Mouse (Mus musculus): Measurements from ENCODE around the gene Phyhipl. TPM values are rescaled to one million over a fixed set of nuclear protein-coding genes. Genes with fewer than 3 reads are reported as not detected.
A peak's percentile ranks its signal among the peaks of the same experiment; 100 is the strongest.

Gene Phyhipl
- total and polyA plus RNA-seq, 2 experiments: not detected

GRCm38 (mm10) chr10:70581556-70582211 lies 74.1 kb downstream of the Phyhipl start:
- Histone ChIP-seq H3K79me2 (ENCODE audit: control insufficient read depth, insufficient read depth, low read length) (no peaks in the 10 kb centered on the region), H3K27me3 (ENCODE audit: control insufficient read depth, insufficient read depth, low read length) (no peaks in the 10 kb centered on the region), H3K4me1 (ENCODE audit: control insufficient read depth, insufficient read depth, low read length) (no peaks in the 10 kb centered on the region), H3K27ac (replicated peaks; ENCODE audit: insufficient read depth, low read depth, low read length) (no peak overlapping the region), H3K4me3 (ENCODE audit: insufficient read depth, low read depth, low read length) (no peak overlapping the region), H3K36me3 (ENCODE audit: control insufficient read depth, insufficient read depth, low read length) (no peaks in the 10 kb centered on the region), H3K9ac (ENCODE audit: low read depth, low read length) (no peak overlapping the region)
- no peak for DNase-seq (ENCODE audit: extremely low read depth, low read depth, low spot score)
- WGBS: 53% methylated on average over 7 of the region's 7 CpGs
- TF ChIP-seq CTCF (IDR thresholded peaks at IDR 0.05; ENCODE audit: low read depth, low read length) (no peak), POLR2A (IDR thresholded peaks at IDR 0.05; ENCODE audit: extremely low read depth, insufficient read depth, low read length) (no peak)

GRCm38 (mm10) chr10:70563636-70564035 lies 92.1 kb downstream of the Phyhipl start:
- no peaks in the 10 kb centered on the region for H3K36me3 ChIP-seq (ENCODE audit: control insufficient read depth, insufficient read depth, low read length)
- H3K27me3 ChIP-seq (ENCODE audit: control insufficient read depth, insufficient read depth, low read length): no peaks in the 10 kb centered on the region
- H3K4me3 ChIP-seq (ENCODE audit: insufficient read depth, low read depth, low read length): no peak overlapping the region
- no peak overlapping the region for H3K9ac ChIP-seq (ENCODE audit: low read depth, low read length)
- no peaks in the 10 kb centered on the region for H3K79me2 ChIP-seq (ENCODE audit: control insufficient read depth, insufficient read depth, low read length)
- TF ChIP-seq CTCF (IDR thresholded peaks at IDR 0.05; ENCODE audit: low read depth, low read length) (peak; percentile 82), POLR2A (IDR thresholded peaks at IDR 0.05; ENCODE audit: extremely low read depth, insufficient read depth, low read length) (no peak)
- no peak overlapping the region for H3K27ac ChIP-seq (replicated peaks; ENCODE audit: insufficient read depth, low read depth, low read length)
- WGBS: 23% methylated on average over 3 of the region's 3 CpGs
- no peaks in the 10 kb centered on the region for H3K4me1 ChIP-seq (ENCODE audit: control insufficient read depth, insufficient read depth, low read length)
- DNase-seq (ENCODE audit: extremely low read depth, low read depth, low spot score): peak; percentile 25

- Histone ChIP-seq H3K27me3 (ENCODE audit: control insufficient read depth, insufficient read depth, low read length) (no peaks in the 10 kb centered on the region), H3K4me3 (ENCODE audit: insufficient read depth, low read depth, low read length) (no peak overlapping the region), H3K4me1 (ENCODE audit: control insufficient read depth, insufficient read depth, low read length) (no peaks in the 10 kb centered on the region), H3K36me3 (ENCODE audit: control insufficient read depth, insufficient read depth, low read length) (no peaks in the 10 kb centered on the region), H3K9ac (ENCODE audit: low read depth, low read length) (no peak overlapping the region), H3K79me2 (ENCODE audit: control insufficient read depth, insufficient read depth, low read length) (no peaks in the 10 kb centered on the region), H3K27ac (replicated peaks; ENCODE audit: insufficient read depth, low read depth, low read length) (no peak overlapping the region)
- TF ChIP-seq CTCF (IDR thresholded peaks at IDR 0.05; ENCODE audit: low read depth, low read length) (no peak), POLR2A (IDR thresholded peaks at IDR 0.05; ENCODE audit: extremely low read depth, insufficient read depth, low read length) (no peak)
- WGBS: 86% methylated on average over 3 of the region's 3 CpGs
- no peak for DNase-seq (ENCODE audit: extremely low read depth, low read depth, low spot score)
Observed at GRCm38 (mm10) chr10:70552531-70552930, 103.2 kb downstream of the Phyhipl start.

- Histone ChIP-seq H3K27ac (replicated peaks; ENCODE audit: insufficient read depth, low read depth, low read length) (no peak overlapping the region), H3K27me3 (ENCODE audit: control insufficient read depth, insufficient read depth, low read length) (no peaks in the 10 kb centered on the region), H3K9ac (ENCODE audit: low read depth, low read length) (no peak overlapping the region), H3K4me1 (ENCODE audit: control insufficient read depth, insufficient read depth, low read length) (no peaks in the 10 kb centered on the region), H3K79me2 (ENCODE audit: control insufficient read depth, insufficient read depth, low read length) (no peaks in the 10 kb centered on the region), H3K4me3 (ENCODE audit: insufficient read depth, low read depth, low read length) (no peak overlapping the region), H3K36me3 (ENCODE audit: control insufficient read depth, insufficient read depth, low read length) (no peaks in the 10 kb centered on the region)
- 80% methylated on average over 6 of the region's 6 CpGs for WGBS
- TF ChIP-seq POLR2A (IDR thresholded peaks at IDR 0.05; ENCODE audit: extremely low read depth, insufficient read depth, low read length): no peak
- TF ChIP-seq CTCF (IDR thresholded peaks at IDR 0.05; ENCODE audit: low read depth, low read length): no peak
- no peak for DNase-seq (ENCODE audit: extremely low read depth, low read depth, low spot score)
Observed at GRCm38 (mm10) chr10:70542857-70543256, 112.9 kb downstream of the Phyhipl start.

GRCm38 (mm10) chr10:70540456-70541195 lies 115.1 kb downstream of the Phyhipl start:
- Histone ChIP-seq H3K36me3 (ENCODE audit: control insufficient read depth, insufficient read depth, low read length) (no peaks in the 10 kb centered on the region), H3K4me3 (ENCODE audit: insufficient read depth, low read depth, low read length) (no peak overlapping the region)
- no peak for DNase-seq (ENCODE audit: extremely low read depth, low read depth, low spot score)

GRCm38 (mm10) chr10:70539251-70539650 lies 116.5 kb downstream of the Phyhipl start:
- H3K4me3 ChIP-seq (ENCODE audit: insufficient read depth, low read depth, low read length): no peak overlapping the region
- TF ChIP-seq POLR2A (IDR thresholded peaks at IDR 0.05; ENCODE audit: extremely low read depth, insufficient read depth, low read length) (no peak), CTCF (IDR thresholded peaks at IDR 0.05; ENCODE audit: low read depth, low read length) (no peak)
- no peaks in the 10 kb centered on the region for H3K27me3 ChIP-seq (ENCODE audit: control insufficient read depth, insufficient read depth, low read length)
- no peaks in the 10 kb centered on the region for H3K79me2 ChIP-seq (ENCODE audit: control insufficient read depth, insufficient read depth, low read length)
- no peak for DNase-seq (ENCODE audit: extremely low read depth, low read depth, low spot score)
- H3K36me3 ChIP-seq (ENCODE audit: control insufficient read depth, insufficient read depth, low read length): no peaks in the 10 kb centered on the region
- no peaks in the 10 kb centered on the region for H3K4me1 ChIP-seq (ENCODE audit: control insufficient read depth, insufficient read depth, low read length)
- H3K9ac ChIP-seq (ENCODE audit: low read depth, low read length): no peak overlapping the region
- WGBS: 92% methylated on average over 9 of the region's 9 CpGs
- no peak overlapping the region for H3K27ac ChIP-seq (replicated peaks; ENCODE audit: insufficient read depth, low read depth, low read length)

More at GRCm38 (mm10) chr10:70540456-70541195, 115.1 kb downstream of the Phyhipl start:
- WGBS: 83% methylated on average over 9 of the region's 9 CpGs
- Histone ChIP-seq H3K27me3 (ENCODE audit: control insufficient read depth, insufficient read depth, low read length) (no peaks in the 10 kb centered on the region), H3K27ac (replicated peaks; ENCODE audit: insufficient read depth, low read depth, low read length) (no peak overlapping the region), H3K79me2 (ENCODE audit: control insufficient read depth, insufficient read depth, low read length) (no peaks in the 10 kb centered on the region), H3K4me1 (ENCODE audit: control insufficient read depth, insufficient read depth, low read length) (no peaks in the 10 kb centered on the region), H3K9ac (ENCODE audit: low read depth, low read length) (no peak overlapping the region)
- TF ChIP-seq CTCF (IDR thresholded peaks at IDR 0.05; ENCODE audit: low read depth, low read length) (no peak), POLR2A (IDR thresholded peaks at IDR 0.05; ENCODE audit: extremely low read depth, insufficient read depth, low read length) (no peak)

Measured in liver, adult 2 months (tissue).